8 mouse cellular contexts compared by ENCODE assay signal in genomic region chr1:166308851-166309715, GRCm38 (mm10). TPM values are rescaled to one million over a fixed set of nuclear protein-coding genes. Genes with fewer than 3 reads are reported as not detected.
DNase-seq lines count a peak whose midpoint lies in the region; ATAC-seq and TF ChIP-seq lines count a peak whose summit lies in the region.

No protein-coding gene starts in this region.

- peak; percentile 37 for DNase-seq in ES-CJ7 (ENCODE audit: low read depth, low spot score)
- peak; percentile 67 for DNase-seq in embryonic facial prominence, embryonic 11.5 days (ENCODE audit: low spot score)
- peak; percentile 71 for DNase-seq in hindbrain, embryonic 11.5 days (ENCODE audit: low spot score)
- DNase-seq in liver, embryonic 13.5 days, result no peak
- DNase-seq in layer of hippocampus, postnatal 36 days, result no peak
- DNase-seq in left cerebral cortex, postnatal 14 days (ENCODE audit: low spot score in 2 of 2), result no peak

- peak overlapping the region; percentile 98 for H3K4me2 ChIP-seq in embryonic facial prominence, embryonic 11.5 days (ENCODE audit: low read depth, low read length)
- H3K4me2 ChIP-seq in hindbrain, embryonic 11.5 days (replicated peaks; ENCODE audit: low read depth, low read length), result peak overlapping the region; percentile 90
- H3K4me2 ChIP-seq in liver, embryonic 13.5 days, result peak overlapping the region; percentile 50
- H3K4me2 ChIP-seq in neural tube, embryonic 13.5 days, result peak overlapping the region; percentile 79

- H3K9me3 ChIP-seq in E14TG2a.4 (ENCODE audit: low read length), result no peaks in the 10 kb centered on the region
- no peaks in the 10 kb centered on the region for H3K9me3 ChIP-seq in embryonic facial prominence, embryonic 11.5 days (replicated peaks; ENCODE audit: control insufficient read depth, low read length)
- H3K9me3 ChIP-seq in hindbrain, embryonic 11.5 days (ENCODE audit: control insufficient read depth, low read length), result no peaks in the 10 kb centered on the region
- H3K9me3 ChIP-seq in liver, embryonic 13.5 days (replicated peaks), result no peaks in the 10 kb centered on the region
- no peaks in the 10 kb centered on the region for H3K9me3 ChIP-seq in neural tube, embryonic 13.5 days

- intact Hi-C loops in left cerebral cortex, postnatal 14 days (cut with DNase I), result no loop called here

- H3K4me1 ChIP-seq in E14TG2a.4 (replicated peaks; ENCODE audit: low read depth, low read length), result peaks cover 15% of the 10 kb centered on the region
- H3K4me1 ChIP-seq in embryonic facial prominence, embryonic 11.5 days (ENCODE audit: control insufficient read depth, insufficient read depth, low read length), result no peaks in the 10 kb centered on the region
- no peaks in the 10 kb centered on the region for H3K4me1 ChIP-seq in hindbrain, embryonic 11.5 days (replicated peaks; ENCODE audit: control insufficient read depth, insufficient read depth, low read length)
- no peaks in the 10 kb centered on the region for H3K4me1 ChIP-seq in liver, embryonic 13.5 days (replicated peaks)
- peaks cover 17% of the 10 kb centered on the region for H3K4me1 ChIP-seq in neural tube, embryonic 13.5 days (replicated peaks)

- no peak for TF ChIP-seq CTCF in E14TG2a.4 (conservative IDR thresholded peaks at IDR 0.05; ENCODE audit: low read length)

- H3K9ac ChIP-seq in embryonic facial prominence, embryonic 11.5 days (replicated peaks; ENCODE audit: low read length), result peak overlapping the region; percentile 61
- peak overlapping the region; percentile 63 for H3K9ac ChIP-seq in hindbrain, embryonic 11.5 days (ENCODE audit: low read depth, low read length)
- no peak overlapping the region for H3K9ac ChIP-seq in liver, embryonic 13.5 days
- H3K9ac ChIP-seq in neural tube, embryonic 13.5 days, result peak overlapping the region; percentile 79

- ATAC-seq in embryonic facial prominence, embryonic 11.5 days (replicated peaks; ENCODE audit: insufficient number of reproducible peaks, low FRiP score, low TSS enrichment, low read depth), result peak; percentile 86
- peak; percentile 84 for ATAC-seq in hindbrain, embryonic 11.5 days (ENCODE audit: low FRiP score)
- ATAC-seq in liver, embryonic 13.5 days (ENCODE audit: low read depth), result no peak
- ATAC-seq in neural tube, embryonic 13.5 days (ENCODE audit: low read depth), result peak; percentile 90

- WGBS in embryonic facial prominence, embryonic 11.5 days, result 1% methylated on average over 84 of the region's 94 CpGs
- 1% methylated on average over 94 of the region's 94 CpGs for WGBS in hindbrain, embryonic 11.5 days
- 3% methylated on average over 92 of the region's 94 CpGs for WGBS in liver, embryonic 13.5 days (ENCODE audit: insufficient replicate concordance)
- WGBS in neural tube, embryonic 13.5 days, result under 1% methylated on average over 94 of the region's 94 CpGs

- no peak overlapping the region for H3K27ac ChIP-seq in embryonic facial prominence, embryonic 11.5 days (replicated peaks; ENCODE audit: low read depth, low read length)
- H3K27ac ChIP-seq in hindbrain, embryonic 11.5 days (ENCODE audit: low read depth, low read length), result peak overlapping the region; percentile 25; the same call in 1 of the 2 replicates
- no peak overlapping the region for H3K27ac ChIP-seq in liver, embryonic 13.5 days
- peak overlapping the region; percentile 34; the same call in 1 of the 2 replicates for H3K27ac ChIP-seq in neural tube, embryonic 13.5 days (replicated peaks)

- peak overlapping the region; percentile 77 for H3K4me3 ChIP-seq in E14TG2a.4 (replicated peaks; ENCODE audit: low read length)
- H3K4me3 ChIP-seq in embryonic facial prominence, embryonic 11.5 days (ENCODE audit: low read depth, low read length), result peak overlapping the region; percentile 49
- peak overlapping the region; percentile 45 for H3K4me3 ChIP-seq in hindbrain, embryonic 11.5 days (ENCODE audit: low read depth, low read length)
- peak overlapping the region; percentile 29 for H3K4me3 ChIP-seq in liver, embryonic 13.5 days (replicated peaks)
- H3K4me3 ChIP-seq in neural tube, embryonic 13.5 days, result peak overlapping the region; percentile 57

- no peaks in the 10 kb centered on the region for H3K36me3 ChIP-seq in E14TG2a.4 (ENCODE audit: insufficient read depth, low read length)
- no peaks in the 10 kb centered on the region for H3K36me3 ChIP-seq in embryonic facial prominence, embryonic 11.5 days (replicated peaks; ENCODE audit: control insufficient read depth, insufficient read depth, low read depth, low read length)
- H3K36me3 ChIP-seq in hindbrain, embryonic 11.5 days (ENCODE audit: control insufficient read depth, insufficient read depth, low read length), result no peaks in the 10 kb centered on the region
- H3K36me3 ChIP-seq in liver, embryonic 13.5 days, result no peaks in the 10 kb centered on the region
- no peaks in the 10 kb centered on the region for H3K36me3 ChIP-seq in neural tube, embryonic 13.5 days

- peaks cover 74% of the 10 kb centered on the region for H3K27me3 ChIP-seq in E14TG2a.4 (ENCODE audit: insufficient read depth, low read length)
- peaks cover 7% of the 10 kb centered on the region; the same call in 1 of the 2 replicates for H3K27me3 ChIP-seq in embryonic facial prominence, embryonic 11.5 days (ENCODE audit: control insufficient read depth, insufficient read depth, low read length)
- H3K27me3 ChIP-seq in hindbrain, embryonic 11.5 days (ENCODE audit: control insufficient read depth, insufficient read depth, low read length), result no peaks in the 10 kb centered on the region
- peaks cover 48% of the 10 kb centered on the region for H3K27me3 ChIP-seq in liver, embryonic 13.5 days
- peaks cover 16% of the 10 kb centered on the region for H3K27me3 ChIP-seq in neural tube, embryonic 13.5 days

RNA-seq across cellular contexts. Expression of gene Ildr2, which starts 55.1 kb away (rescaled TPM):
- 1.5 and 1.6 TPM in 2 replicates for polyA plus RNA-seq in embryonic facial prominence, embryonic 11.5 days (2014; fragmentation: Nextera tagmentation; extraction: Ambion mirVana)
- 7.2 and 7.4 TPM in 2 replicates for polyA plus RNA-seq in hindbrain, embryonic 11.5 days (2014; fragmentation: Nextera tagmentation; extraction: Ambion mirVana)
- polyA plus RNA-seq in liver, embryonic 13.5 days (2015; fragmentation: Nextera tagmentation; extraction: Ambion mirVana), result 0.02 and 0.10 TPM in 2 replicates
- 2.3 and 2.5 TPM in 2 replicates for polyA plus RNA-seq in neural tube, embryonic 13.5 days (2015; fragmentation: Nextera tagmentation; extraction: Ambion mirVana)
- total RNA-seq in layer of hippocampus, postnatal 36 days (2021), result 10 to 100 TPM; 66.1 to 69.9 TPM
- total RNA-seq in left cerebral cortex, postnatal 14 days (2021), result 100 to 1,000 TPM; 146 to 166 TPM

Comparison
In these comparisons a context has a peak if more than half of its experiments do, and no peak if none do; other contexts are left out.
1. DNase-seq: peak in ES-CJ7 (single experiment), embryonic facial prominence, embryonic 11.5 days (single experiment) and hindbrain, embryonic 11.5 days (single experiment); none in liver, embryonic 13.5 days (single experiment), layer of hippocampus, postnatal 36 days (0 of 2) and left cerebral cortex, postnatal 14 days (0 of 2).
2. H3K27ac ChIP-seq: peak in hindbrain, embryonic 11.5 days (single experiment) and neural tube, embryonic 13.5 days (single experiment); none in embryonic facial prominence, embryonic 11.5 days (single experiment) and liver, embryonic 13.5 days (single experiment).
3. Peak in every context shown above with its lines, with median percentiles within 50 percentile points of each other: H3K4me3 ChIP-seq and H3K4me2 ChIP-seq.